Mouse (Mus musculus) forebrain, embryonic 14.5 days (tissue): ENCODE measurements at regions not wholly inside any gene's neighbourhood (a gene's known extent, or its start where the extent isn't known, plus 50 kb on each side); places are given as distances from the start of the nearest gene placed in this dataset.
A peak's percentile ranks its signal among the peaks of the same experiment; 100 is the strongest.

ENCODE experiments used
- ATAC-seq: fragments of 200-750 bp; cut with Nextera tagmentation; 2 replicates; pipeline ENCODE4 v1.8.0; 2017; ENCODE audit warnings: mild to moderate bottlenecking, moderate library complexity
- DNase-seq: peaks from one replicate; pipeline ENCODE4 v3.0.0-alpha.2; 2015; ENCODE audit warnings: low spot score
- H3K27ac ChIP-seq: fragments of 300-500 bp; sonication (generic); 2 replicates; pipeline ENCODE4 v1.5.1; 2014; ENCODE audit warnings: low read depth, mild to moderate bottlenecking, control low read depth, low read length, moderate library complexity
- H3K27me3 ChIP-seq: fragments of 300-500 bp; sonication (generic); replicated peaks from 2 replicates; pipeline ENCODE4 v1.6.1; 2014; ENCODE audit warnings: low read length, control low read depth, mixed read lengths; ENCODE audit not compliant: control insufficient read depth, insufficient read depth
- H3K36me3 ChIP-seq: fragments of 300-500 bp; sonication (generic); 2 replicates; pipeline ENCODE4 v1.6.1; 2014; ENCODE audit warnings: low read length, control low read depth; ENCODE audit not compliant: control insufficient read depth, insufficient read depth
- H3K4me1 ChIP-seq: fragments of 300-500 bp; sonication (generic); 2 replicates; pipeline ENCODE4 v1.6.1; 2014; ENCODE audit warnings: antibody characterized with exemption, low read length, control low read depth; ENCODE audit not compliant: control insufficient read depth, insufficient read depth
- H3K4me2 ChIP-seq: fragments of 300-500 bp; sonication (generic); 2 replicates; pipeline ENCODE4 v1.6.1; 2014; ENCODE audit warnings: mild to moderate bottlenecking, control low read depth, low read length
- H3K4me3 ChIP-seq: fragments of 300-500 bp; sonication (generic); 2 replicates; pipeline ENCODE4 v1.5.1; 2014; ENCODE audit warnings: low read depth, low read length, control low read depth
- H3K9ac ChIP-seq: fragments of 300-500 bp; sonication (generic); 2 replicates; pipeline ENCODE4 v1.6.1; 2014; ENCODE audit warnings: mild to moderate bottlenecking, low read length, control low read depth, moderate library complexity
- H3K9me3 ChIP-seq: fragments of 300-500 bp; sonication (generic); replicated peaks from 2 replicates; pipeline ENCODE4 v1.6.1; 2016; ENCODE audit warnings: low read length, control low read depth, mixed read lengths; ENCODE audit not compliant: control insufficient read depth
- WGBS: fragments of 180-500 bp; shearing (Covaris S2); extraction: QIAGEN DNeasy Blood & Tissue Kit; methylation state at CpG from one replicate; pipeline ENCODE4 v1.1.7; 2014; 5-methylcytosine and 5-hydroxymethylcytosine counted together

GRCm38 (mm10) chr1:143918146-143918774 lies 85.7 kb downstream of the Rgs2 start:
- H3K36me3 ChIP-seq = no peaks in the 10 kb centered on the region
- 90% methylated on average over 9 of the region's 9 CpGs for WGBS
- H3K27me3 ChIP-seq = no peaks in the 10 kb centered on the region
- no peaks in the 10 kb centered on the region for H3K9me3 ChIP-seq
- DNase-seq = no peak
- H3K4me1 ChIP-seq = peaks cover 4% of the 10 kb centered on the region; the same call in 1 of the 2 replicates
- H3K27ac ChIP-seq = no peak overlapping the region
- H3K4me2 ChIP-seq = no peak overlapping the region
- no peak for ATAC-seq
- no peak overlapping the region for H3K9ac ChIP-seq
- no peak overlapping the region for H3K4me3 ChIP-seq

GRCm38 (mm10) chr1:143917623-143918022 lies 86.3 kb downstream of the Rgs2 start:
- H3K9ac ChIP-seq = no peak overlapping the region
- no peaks in the 10 kb centered on the region for H3K9me3 ChIP-seq
- no peak overlapping the region for H3K4me2 ChIP-seq
- DNase-seq (peak; percentile 52), ATAC-seq (peak; percentile 50; the same call in 1 of the 2 replicates)
- H3K27ac ChIP-seq = no peak overlapping the region
- no peaks in the 10 kb centered on the region for H3K27me3 ChIP-seq
- H3K36me3 ChIP-seq = no peaks in the 10 kb centered on the region
- peaks cover 4% of the 10 kb centered on the region; the same call in 1 of the 2 replicates for H3K4me1 ChIP-seq
- WGBS = 65% methylated on average over 5 of the region's 5 CpGs
- no peak overlapping the region for H3K4me3 ChIP-seq

GRCm38 (mm10) chr1:143916587-143916986 lies 87.4 kb downstream of the Rgs2 start:
- Histone ChIP-seq H3K4me3 (no peak overlapping the region), H3K4me1 (peaks cover 4% of the 10 kb centered on the region; the same call in 1 of the 2 replicates), H3K36me3 (no peaks in the 10 kb centered on the region), H3K9me3 (no peaks in the 10 kb centered on the region), H3K9ac (no peak overlapping the region), H3K4me2 (no peak overlapping the region), H3K27me3 (no peaks in the 10 kb centered on the region), H3K27ac (no peak overlapping the region)
- WGBS = 89% methylated on average over 9 of the region's 9 CpGs
- DNase-seq (no peak), ATAC-seq (no peak)

- Histone ChIP-seq H3K4me2 (no peak overlapping the region), H3K4me3 (no peak overlapping the region), H3K36me3 (no peaks in the 10 kb centered on the region), H3K27ac (no peak overlapping the region), H3K27me3 (no peaks in the 10 kb centered on the region), H3K4me1 (no peaks in the 10 kb centered on the region), H3K9ac (no peak overlapping the region), H3K9me3 (no peaks in the 10 kb centered on the region)
- WGBS = 75% methylated on average over 3 of the region's 3 CpGs
- ATAC-seq (no peak), DNase-seq (peak; percentile 46)
Observed at GRCm38 (mm10) chr1:143912586-143912985, 91.4 kb downstream of the Rgs2 start.

- WGBS = 80% methylated on average over 3 of the region's 3 CpGs
- no peak overlapping the region for H3K4me3 ChIP-seq
- no peak overlapping the region for H3K4me2 ChIP-seq
- H3K27ac ChIP-seq = no peak overlapping the region
- no peak overlapping the region for H3K9ac ChIP-seq
- no peaks in the 10 kb centered on the region for H3K4me1 ChIP-seq
- no peak for ATAC-seq
- no peaks in the 10 kb centered on the region for H3K9me3 ChIP-seq
- no peaks in the 10 kb centered on the region for H3K36me3 ChIP-seq
- H3K27me3 ChIP-seq = no peaks in the 10 kb centered on the region
- DNase-seq = no peak
Observed at GRCm38 (mm10) chr1:143911230-143911629, 92.7 kb downstream of the Rgs2 start.

- Histone ChIP-seq H3K27me3 (no peaks in the 10 kb centered on the region), H3K4me3 (no peak overlapping the region), H3K36me3 (no peaks in the 10 kb centered on the region), H3K4me1 (no peaks in the 10 kb centered on the region), H3K9me3 (no peaks in the 10 kb centered on the region), H3K27ac (no peak overlapping the region), H3K4me2 (no peak overlapping the region), H3K9ac (no peak overlapping the region)
- ATAC-seq (no peak), DNase-seq (no peak)
Observed at GRCm38 (mm10) chr1:143910530-143910929, 93.4 kb downstream of the Rgs2 start.

GRCm38 (mm10) chr1:143907312-143907711 lies 96.6 kb downstream of the Rgs2 start:
- WGBS = 83% methylated on average over 6 of the region's 6 CpGs
- no peak overlapping the region for H3K27ac ChIP-seq
- no peak overlapping the region for H3K4me3 ChIP-seq
- no peak for ATAC-seq
- no peaks in the 10 kb centered on the region for H3K36me3 ChIP-seq
- H3K9me3 ChIP-seq = no peaks in the 10 kb centered on the region
- no peaks in the 10 kb centered on the region for H3K27me3 ChIP-seq
- no peak overlapping the region for H3K9ac ChIP-seq
- no peaks in the 10 kb centered on the region for H3K4me1 ChIP-seq
- DNase-seq = no peak
- no peak overlapping the region for H3K4me2 ChIP-seq

- H3K4me1 ChIP-seq = no peaks in the 10 kb centered on the region
- no peak overlapping the region for H3K4me2 ChIP-seq
- no peak overlapping the region for H3K4me3 ChIP-seq
- no peak overlapping the region for H3K9ac ChIP-seq
- no peak for ATAC-seq
- H3K27ac ChIP-seq = no peak overlapping the region
- no peaks in the 10 kb centered on the region for H3K27me3 ChIP-seq
- H3K36me3 ChIP-seq = no peaks in the 10 kb centered on the region
- DNase-seq = no peak
- no peaks in the 10 kb centered on the region for H3K9me3 ChIP-seq
Observed at GRCm38 (mm10) chr1:143906881-143907280, 97.1 kb downstream of the Rgs2 start.

- H3K9ac ChIP-seq = no peak overlapping the region
- WGBS = 77% methylated on average over 3 of the region's 3 CpGs
- ATAC-seq = peak; percentile 96
- DNase-seq = peak; percentile 85
- H3K9me3 ChIP-seq = no peaks in the 10 kb centered on the region
- no peaks in the 10 kb centered on the region for H3K4me1 ChIP-seq
- H3K27ac ChIP-seq = no peak overlapping the region
- H3K4me3 ChIP-seq = no peak overlapping the region
- H3K36me3 ChIP-seq = no peaks in the 10 kb centered on the region
- no peaks in the 10 kb centered on the region for H3K27me3 ChIP-seq
- H3K4me2 ChIP-seq = no peak overlapping the region
Observed at GRCm38 (mm10) chr1:143903985-143904384, 100.0 kb downstream of the Rgs2 start.
